Mouse (Mus musculus) spleen, adult 10 weeks (tissue): ENCODE measurements around the gene Plb1. TPM values are rescaled to one million over a fixed set of nuclear protein-coding genes. Genes with fewer than 3 reads are reported as not detected.

Experiments used
- polyA plus RNA-seq: library from polyadenylated mRNA; stranded (reverse); fragments of 350-450 nt; fragmentation: Illumina TruSeq; extraction: RNeasy Lipid Tissue Mini Kit (QIAGEN cat#74804); gene quantifications from one replicate; pipeline ENCODE4 v1.2.3, GENCODE M21; 2015; ENCODE audit warnings: low replicate concordance; ENCODE audit not compliant: insufficient read depth

The Plb1 gene
- polyA plus RNA-seq: 0.37 TPM

DNA sequence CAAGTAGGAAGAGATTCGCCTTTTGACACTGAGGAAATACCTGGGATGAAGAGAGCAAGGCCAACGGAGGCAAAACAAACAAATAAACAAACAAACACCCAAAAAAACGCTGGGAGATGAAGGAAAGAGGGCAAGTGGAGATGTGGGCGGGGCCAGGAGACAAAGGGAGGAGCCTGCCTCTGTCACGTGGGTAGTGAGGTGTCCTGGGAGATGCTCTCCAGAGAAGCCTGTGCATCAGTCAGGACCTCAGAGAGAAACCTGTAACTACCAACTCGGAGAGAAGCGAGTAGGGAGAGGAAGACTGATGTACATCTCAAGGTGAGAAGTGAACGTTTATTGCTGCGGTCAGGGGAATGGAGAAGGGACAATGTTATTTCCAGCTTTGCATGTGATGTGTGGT lies at the start of gene Plb1:
TSS of gene Plb1 (plus strand) at position 235 of the 400 bp plus-strand sequence.

Other genes with a start within 250 kb of the Plb1 start
- gene Fosl2, start 96.9 kb upstream of the Plb1 start, polyA plus RNA-seq: 6.8 TPM
- gene Ppp1cb, start 226.1 kb downstream of the Plb1 start, polyA plus RNA-seq: 241 TPM